Mouse (Mus musculus) cerebellum, postnatal 36 days (tissue): ENCODE results near the gene Kremen2.
"Not testable (repeated sequence)": the region's sequence is repeated elsewhere in the genome, so short reads cannot be mapped to it uniquely, and the experiment has no call there.

Experiments used
- DNase-seq, 2 experiments: peaks; one replicate each; pipeline ENCODE4 v3.0.0; 2021 to 2022; ENCODE audit warnings: mixed read lengths in 2 of 2

Gene Kremen2

DNA sequence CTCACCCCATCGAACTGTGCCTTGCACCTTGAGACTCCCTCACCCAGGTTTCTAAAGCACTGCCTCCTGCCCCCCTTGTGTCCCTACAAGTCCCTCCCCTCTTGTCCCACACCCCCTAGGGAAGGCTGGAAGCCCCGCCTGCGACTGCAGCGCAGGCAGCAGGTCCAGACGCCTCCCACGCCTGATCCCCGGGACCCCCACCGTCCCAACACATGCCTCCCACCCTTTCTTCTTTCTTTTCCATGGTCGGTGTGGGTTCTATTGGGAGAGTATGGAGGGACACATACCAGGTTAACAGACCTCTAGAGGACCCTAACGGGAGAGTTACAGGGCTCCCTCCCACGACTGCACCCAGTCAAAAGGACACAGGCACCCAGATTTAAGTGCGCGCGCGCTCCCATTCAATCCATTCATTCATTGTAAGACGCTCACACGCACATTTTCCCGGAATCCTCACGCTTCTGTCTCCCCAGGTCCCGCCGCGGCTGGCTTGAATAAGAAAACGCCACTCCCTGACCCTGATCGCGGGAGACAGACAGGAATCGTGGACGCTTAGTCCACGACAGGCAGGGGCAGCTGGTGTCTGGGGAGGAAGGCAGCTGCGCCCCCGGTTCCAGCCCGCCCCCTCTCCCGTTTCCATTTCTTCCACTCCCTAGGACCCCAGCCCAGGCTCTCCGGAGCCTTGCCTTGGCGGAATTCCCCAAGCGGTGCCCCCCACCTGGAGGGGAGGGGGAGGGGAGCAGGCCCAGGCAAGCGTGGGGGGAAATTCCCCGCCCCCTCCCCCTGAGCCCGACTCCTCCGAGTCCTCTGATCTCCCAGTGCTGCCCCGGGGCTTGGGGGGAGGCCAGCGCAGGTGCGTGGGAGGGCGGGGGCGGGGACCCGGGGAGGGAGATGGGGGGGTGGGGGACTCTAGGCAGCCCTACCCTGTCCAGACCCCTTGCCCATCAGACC lies at the start of gene Kremen2:
Kremen2 (minus strand) TSS at position 533 of the 951 bp plus-strand sequence.
- DNase-seq, result no peak

DNA sequence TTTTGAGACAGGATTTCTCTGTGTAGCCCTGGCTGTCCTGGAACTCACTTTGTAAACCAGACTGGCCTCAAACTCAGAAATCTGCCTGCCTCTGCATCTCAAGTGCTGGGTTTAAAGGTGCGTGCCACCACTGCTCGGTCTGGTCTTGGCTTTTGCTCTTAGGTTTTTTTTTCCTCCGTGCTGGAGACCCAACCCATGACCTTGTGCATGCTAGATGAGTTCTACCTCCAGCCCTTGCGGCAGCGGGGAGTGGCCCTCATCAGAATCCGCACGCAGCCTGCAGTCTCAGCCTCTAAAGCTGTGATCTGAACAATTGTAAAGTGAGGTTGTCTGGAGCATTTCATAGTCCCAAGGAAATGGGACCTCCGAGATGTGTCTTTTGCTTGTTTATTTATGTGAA lies 49.7 kb upstream of the Kremen2 start:
- DNase-seq, result no peak

DNA sequence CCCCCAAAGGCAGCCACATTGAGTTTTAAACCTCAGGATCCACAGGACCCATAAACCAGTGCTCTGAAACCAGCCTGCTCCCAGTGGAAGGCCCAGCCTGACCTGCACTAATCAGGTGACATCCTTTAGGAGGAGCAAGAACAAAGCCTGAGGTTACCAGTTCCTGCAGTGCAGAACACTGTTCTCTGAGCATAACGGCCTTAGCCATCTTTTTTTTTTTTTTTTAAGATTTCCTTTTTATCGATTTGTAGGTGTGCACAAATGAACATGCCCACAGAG lies 45.4 kb upstream of the Kremen2 start:
- peak; percentile 22 to 49 for DNase-seq

DNA sequence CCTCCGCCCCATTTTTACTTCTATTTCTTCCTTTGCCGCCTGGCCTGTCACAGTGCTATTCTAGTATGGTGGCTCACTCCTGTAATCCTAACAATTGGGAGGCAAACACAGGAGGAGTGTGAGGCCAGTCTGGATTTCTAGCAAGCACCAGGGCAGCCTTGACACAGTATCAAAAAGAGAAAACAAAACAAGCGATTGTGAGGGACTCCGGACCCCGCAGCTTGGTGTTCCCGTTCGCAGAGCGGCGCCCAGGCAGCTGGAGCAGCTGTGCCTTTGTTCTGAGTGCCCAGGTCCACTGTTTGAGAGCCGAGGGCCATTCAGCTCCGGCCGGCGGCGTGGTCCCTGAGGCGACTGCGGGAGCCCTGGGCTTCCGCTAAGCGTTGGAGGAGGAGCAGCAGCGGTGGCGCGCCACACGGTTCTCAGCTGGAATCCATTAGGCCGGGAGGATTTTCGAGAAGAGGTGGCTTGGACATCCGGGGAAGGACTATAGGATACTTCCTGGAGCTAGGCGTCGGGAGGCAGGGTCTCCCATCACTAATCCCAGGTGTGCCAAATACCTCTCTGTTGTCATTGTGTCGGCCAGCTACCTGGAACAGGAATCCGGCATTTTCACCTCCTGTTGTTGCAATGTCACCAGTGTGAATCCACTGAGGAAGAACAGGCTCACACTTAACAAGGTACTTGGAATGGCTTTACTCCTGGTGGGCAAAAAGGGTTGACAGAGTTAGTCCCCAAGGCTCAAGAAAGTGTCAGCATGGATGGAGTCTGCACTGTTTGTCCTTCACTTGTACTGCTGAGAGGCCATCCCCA lies 44.8 kb upstream of the Kremen2 start, which contains the start of gene Srrm2:
Srrm2 (plus strand) TSS at position 264 of the 810 bp plus-strand sequence.
- DNase-seq, result peak; percentile 59 to 63

DNA sequence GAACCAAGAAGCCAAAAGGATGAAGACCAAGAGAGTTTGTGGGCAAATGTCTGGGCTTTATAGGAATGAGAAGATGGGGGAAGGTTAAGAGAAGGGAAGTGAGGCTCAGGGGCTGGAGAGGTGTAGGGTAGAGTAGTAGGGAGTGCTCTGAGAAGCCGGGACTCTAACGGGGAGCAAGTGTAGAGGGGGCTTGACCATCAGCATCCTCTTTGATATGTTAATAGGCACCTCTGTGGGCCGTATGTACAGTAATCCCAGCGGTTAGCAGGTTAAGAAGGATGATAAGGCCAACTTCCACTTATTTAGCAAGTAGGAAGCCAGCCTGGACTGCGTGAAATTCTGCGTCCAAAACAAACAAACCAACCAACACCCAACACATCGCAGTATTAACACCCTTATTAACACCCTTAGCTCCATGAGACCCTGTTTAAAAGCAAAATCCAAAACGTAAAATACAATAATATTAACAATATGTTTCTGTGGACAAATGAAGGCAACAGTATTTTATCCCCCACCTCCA lies 44.2 kb upstream of the Kremen2 start:
- DNase-seq, result no peak

DNA sequence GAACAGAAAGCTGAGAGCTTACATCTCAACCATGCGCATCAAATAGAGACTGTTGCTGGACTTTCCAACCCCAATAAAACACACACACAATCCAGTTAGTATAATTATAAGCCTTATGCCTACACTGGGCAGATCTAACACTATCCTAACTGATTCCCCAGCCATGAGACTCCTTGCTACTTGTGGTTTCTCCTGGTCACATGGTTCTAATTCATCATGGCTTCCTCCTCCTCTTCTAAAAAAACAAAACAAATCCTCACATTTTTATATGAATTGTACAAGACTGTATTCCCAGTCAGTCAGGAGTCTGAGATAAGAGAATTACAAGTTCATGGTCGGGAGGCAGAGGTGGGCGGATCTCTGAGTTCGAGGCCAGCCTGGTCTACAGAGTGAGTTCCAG lies 43.3 kb upstream of the Kremen2 start:
- no peak for DNase-seq

DNA sequence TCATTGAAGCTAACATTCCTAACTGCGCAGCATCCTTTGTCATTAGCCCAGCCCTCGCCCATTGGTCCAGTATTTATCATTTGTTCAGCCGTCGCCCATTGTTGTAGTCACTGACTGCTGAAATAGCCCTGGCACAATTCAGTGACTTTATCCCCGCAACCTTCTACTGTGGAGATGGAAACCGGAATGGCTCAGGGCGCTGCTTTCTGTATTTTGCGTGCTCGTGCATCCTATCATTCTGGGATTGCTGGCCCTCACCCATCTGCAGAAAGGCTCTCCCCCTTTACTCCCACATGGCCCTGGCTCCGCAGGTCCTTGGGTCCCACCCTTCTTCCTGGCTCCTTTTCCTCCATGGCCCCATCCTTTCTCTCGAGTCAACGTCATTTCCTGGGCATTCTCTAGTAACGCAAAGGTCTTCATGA lies 40.9 kb upstream of the Kremen2 start:
- DNase-seq, result peak; percentile 47 to 58

DNA sequence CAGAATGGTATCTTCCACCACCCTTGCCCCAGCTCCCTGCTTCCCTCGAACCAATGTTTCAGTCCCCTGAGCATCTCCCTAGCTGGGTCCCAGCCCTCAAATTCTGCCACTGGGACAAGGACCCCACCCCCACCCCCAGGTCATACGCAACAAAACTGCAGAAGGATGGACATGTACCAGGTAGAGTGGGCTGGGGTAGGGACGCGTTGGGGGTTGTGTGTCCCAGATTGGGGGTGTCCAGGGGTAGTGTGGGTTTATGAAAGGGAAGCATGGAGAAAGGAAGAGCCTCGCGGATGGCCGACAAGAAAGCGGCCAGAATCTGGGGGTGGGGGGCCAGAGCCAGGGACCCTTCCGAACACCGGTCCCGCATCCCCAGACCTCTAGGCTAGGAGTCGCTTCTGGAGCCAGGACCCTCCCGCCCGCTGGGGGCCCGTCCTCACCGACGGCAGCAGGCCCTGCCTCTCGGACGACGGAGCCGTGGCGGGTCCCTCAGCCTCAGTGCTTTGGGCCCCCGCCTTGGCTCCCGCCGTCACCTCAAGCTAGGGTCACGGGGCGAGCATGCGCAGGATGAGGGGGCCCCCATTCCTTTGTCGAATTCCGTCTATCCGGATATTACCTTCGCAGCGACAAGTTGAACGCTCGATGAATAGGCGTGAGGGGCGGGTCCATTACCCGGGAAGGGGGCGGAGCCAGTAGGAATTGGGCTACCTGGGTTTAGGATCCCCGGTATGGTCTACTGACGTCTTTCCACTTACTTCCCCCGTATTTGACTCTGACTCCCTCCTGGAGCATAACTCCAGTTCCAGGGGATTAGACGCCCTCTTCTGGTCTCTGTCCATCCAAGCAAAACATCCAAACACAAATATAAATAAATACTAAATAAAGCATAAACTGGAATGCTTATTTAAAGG lies 40.2 kb upstream of the Kremen2 start, which contains the start of gene Flywch2:
Flywch2 (minus strand) TSS at position 521 of the 911 bp plus-strand sequence.
- DNase-seq, result peak; percentile 93 to 95

DNA sequence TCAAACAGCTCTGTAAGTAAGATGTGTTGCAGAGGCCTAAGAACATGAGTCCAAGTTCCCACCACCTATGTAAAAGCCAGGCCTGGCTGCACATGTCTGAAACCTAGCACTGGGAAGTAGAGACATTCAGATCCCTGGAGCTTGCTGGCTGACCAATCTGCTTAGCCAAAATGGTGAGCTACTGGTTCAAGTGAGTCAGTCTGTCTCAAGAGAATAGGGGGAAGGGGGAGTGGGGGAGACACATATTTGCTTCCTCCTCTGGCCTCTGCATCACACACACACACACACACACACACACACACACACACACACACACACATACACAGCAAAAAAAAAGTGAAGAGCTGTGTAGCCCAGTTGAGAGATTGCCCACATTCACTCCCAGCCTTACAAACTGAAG lies 37.7 kb upstream of the Kremen2 start:
- DNase-seq, result no peak

DNA sequence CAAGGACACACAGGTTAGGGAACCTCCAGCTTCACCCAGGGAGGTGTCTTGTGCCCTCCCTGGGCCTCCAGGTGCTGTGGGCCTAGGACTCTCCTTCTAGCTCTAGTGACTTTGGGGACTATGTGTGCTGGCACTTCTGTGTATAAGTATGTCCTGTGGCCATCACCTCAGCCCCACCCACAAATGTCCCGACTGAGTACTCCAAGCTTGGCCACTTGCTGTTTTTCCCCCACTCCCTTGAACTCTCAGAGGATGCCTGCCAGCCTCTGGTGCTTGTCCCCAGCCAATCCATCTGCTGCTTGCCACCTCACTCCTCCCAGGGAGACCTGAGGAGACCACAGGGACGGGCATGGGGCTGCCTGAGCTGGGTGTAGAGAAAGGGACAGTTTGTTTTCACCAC lies 32.8 kb upstream of the Kremen2 start:
- no peak for DNase-seq

DNA sequence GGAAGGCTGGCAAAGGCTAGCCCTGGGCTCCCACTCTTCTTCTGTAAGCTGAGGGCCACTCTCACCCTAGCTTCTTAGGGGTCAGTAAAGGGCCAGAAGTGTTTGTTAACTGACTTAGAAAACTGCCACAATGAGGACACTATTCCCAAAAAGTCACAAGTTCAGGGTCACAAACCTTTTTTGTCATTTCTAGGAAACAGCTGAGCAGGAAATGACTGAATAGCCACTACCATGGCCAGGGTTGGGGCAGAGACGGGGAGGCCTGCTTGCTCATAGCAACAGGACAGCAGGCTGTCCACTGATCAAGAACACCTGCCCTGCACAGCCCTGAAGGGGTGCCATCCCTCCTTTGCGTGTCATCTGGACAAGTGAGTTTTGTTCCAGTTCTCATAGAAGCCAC lies 31.5 kb upstream of the Kremen2 start:
- DNase-seq, result no peak

DNA sequence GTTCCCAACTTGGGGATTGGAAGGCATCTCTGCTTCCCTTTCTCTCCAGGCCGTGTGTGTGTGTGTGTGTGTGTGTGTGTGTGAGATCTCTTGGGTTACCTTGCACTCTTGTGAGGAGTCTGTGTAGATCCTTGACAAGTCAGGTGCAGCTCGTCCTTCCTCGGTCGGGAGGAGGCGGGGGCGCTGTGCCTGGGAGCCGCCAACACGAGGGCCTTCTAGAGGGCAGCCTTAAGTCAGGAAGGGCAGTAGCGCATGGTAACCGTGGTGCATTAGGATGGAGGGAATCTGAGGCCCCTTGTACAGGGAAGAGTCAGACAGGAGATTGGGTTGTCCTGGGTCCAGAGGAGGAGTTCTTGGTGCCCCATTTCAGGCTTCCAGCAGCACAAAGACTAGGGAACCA lies 30.6 kb upstream of the Kremen2 start:
- DNase-seq, result no peak

DNA sequence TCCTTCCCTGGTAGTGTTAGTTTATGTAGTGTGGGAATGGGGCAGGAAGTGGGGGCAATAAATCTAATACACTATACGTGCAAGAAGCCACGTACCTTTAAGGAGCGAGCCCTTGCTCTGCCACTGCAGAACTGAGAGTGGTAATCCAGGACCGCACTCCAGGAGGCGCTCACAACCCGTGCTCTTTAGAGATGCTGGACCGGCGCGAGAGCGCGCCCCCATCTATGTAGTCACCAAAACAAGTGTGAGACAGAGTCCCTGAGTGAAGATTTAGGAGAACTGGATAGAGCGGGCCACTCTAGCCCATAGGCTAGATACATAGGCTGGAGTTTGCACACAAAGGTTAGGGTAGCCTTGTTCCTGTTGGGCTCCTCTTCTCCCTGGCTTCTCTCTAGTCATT lies 28.5 kb upstream of the Kremen2 start:
- peak; percentile 83 to 85 for DNase-seq

DNA sequence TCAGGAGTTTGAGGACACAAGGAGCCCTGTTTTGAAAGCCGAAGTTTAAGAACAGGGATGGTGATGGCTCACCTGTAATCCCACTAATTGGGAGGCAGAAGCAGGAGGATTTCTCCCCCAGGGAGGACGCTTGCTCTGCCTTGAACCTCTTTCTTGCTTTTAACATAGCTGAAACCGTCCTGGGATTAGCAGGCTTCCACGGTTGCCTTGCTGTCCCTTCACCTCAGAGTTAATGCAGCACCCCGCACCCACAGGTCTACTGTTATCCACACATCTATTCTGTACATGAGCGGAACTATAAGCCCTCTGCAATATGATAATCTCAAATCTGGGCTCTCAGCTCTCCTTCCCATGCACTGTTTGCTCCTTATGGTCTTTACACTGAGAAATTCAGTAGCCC lies 28.0 kb upstream of the Kremen2 start:
- DNase-seq, result no peak

DNA sequence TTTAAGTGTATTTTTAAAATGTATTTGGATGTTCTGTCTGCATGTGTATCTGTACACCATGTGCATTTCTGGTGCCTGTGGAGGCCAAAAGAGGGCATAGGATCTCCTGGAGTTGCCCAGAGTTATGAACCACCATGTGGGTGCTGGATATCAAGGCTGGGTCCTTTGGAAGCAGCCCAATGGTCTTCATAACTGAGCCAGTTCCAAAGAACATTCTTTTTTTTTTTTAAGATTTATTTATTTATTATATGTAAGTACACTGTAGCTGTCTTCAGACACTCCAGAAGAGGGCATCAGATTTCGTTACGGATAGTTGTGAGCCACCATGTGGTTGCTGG lies 26.6 kb upstream of the Kremen2 start:
- not testable (repeated sequence) for DNase-seq

DNA sequence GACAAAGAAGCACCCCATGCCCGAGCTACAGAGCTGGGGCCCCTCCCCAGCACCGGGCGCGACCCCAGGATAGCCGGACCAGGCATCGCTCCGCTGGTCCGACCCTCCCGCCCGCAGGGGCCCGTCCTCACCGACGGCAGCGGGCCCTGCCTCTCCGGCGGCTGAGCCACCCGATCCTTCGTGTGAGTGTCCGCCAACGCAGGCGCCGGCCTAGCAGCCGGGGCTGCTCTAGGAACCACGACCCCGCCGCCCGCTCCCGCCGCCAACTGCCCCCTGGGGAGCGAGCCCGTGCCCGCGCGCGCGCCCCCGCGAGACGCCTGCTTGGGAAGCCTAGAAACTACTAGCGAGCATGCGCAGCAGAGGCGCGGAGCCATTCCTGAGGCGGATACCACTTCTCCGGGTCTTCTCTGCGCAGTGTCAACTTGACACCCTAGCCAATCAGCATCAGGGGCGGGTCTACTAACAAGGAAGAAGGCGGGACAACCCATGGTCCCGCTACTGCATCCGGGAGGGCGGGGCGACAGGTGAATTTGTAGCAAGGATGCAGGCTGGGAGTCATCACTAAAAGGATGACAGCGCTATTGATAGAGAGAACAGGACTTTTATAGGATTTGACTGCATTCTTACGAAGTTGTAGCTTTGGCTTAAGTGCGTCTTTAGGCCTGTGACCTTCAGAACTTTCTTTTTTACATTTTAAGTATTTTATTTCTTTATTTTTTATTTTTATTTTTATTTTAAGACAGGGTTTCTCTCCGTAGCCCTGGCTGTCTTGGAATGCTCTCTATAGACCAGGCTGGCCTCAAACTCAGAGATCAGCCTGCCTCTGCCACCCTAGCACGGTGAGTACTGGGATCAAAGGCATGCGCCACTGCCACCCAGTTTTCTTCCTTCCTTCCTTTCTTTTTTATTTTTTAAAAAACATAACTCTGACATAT lies 25.9 kb upstream of the Kremen2 start, which contains the start of gene Flywch1:
Flywch1 (minus strand) TSS at position 319 of the 935 bp plus-strand sequence.
- DNase-seq, result peak; percentile 98 to 99

DNA sequence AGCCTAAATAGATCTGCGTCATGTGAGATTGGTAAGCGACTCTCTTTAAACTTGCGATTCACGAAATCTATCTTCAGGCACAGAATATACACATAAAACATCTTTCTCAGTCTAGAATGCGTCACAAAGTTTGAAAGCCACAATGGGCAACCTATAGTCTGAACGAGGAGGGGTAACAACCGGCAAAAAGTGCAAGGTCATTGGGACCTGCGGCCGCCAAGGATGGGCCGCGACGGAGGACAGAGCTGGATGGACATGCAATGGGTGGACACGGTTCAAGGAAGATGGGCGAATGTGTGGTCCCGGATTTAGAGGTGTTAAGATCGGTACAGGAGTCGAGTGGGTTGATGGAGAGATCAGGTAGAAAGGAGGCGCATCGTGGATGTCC lies 25.3 kb upstream of the Kremen2 start:
- DNase-seq, result no peak

DNA sequence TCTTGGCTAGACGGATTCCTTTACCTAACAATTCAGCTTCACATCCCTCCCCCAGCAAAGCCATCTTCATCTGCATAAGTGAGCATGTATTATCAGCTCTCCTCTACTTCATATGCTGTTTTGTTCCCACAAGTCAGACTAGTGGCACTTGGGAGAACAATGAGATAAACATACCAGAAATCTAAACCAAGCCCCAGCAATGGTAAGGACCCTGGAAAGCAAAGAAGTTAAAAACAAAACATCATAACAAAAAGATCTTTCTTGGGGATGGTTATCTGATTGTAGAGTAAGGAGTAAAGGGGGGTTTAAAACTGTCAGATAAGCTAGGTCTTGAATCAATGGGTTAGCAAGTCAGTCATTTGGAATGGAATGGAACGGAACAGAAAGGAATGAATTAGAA lies 24.9 kb upstream of the Kremen2 start:
- DNase-seq, result no peak

DNA sequence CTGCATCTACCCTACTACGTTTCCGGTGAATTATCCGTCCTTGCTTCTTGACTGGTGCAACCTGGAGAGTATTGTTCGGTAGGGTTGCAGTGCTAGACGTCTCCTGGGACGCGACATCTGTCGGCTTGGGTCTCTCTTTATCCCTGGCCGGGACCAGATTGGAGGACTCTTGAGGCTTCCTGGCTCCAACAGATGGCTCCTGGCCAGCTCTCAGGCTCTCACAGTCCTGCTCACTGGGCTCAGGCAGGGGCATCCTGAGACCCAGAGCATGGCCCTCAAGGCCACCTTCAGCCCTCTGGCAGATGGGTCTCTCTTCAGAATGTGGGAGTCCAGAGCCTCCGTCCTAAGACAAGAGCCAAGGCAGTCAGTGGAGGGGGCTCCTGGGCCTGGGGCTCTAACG lies 17.3 kb upstream of the Kremen2 start:
- DNase-seq, result peak; percentile 58 to 67

DNA sequence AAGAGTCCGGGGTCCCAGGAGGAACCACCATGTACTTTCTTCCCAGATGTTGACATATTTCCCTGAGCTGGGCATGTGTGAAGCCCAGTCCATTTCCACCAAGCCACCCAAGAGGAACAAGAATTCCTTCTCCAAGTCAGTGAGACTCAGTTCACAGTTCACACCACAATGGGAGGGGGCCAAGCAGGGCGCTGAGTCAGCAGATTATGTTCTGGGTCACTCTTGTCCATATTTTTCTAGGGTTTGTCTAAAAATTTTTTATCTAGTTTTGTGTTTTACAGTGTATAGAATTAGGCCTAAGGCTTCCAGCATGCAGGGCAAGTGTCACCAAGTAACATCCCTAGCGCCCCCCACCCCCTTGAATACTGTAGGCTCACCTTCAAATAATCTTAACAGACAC lies 15.5 kb upstream of the Kremen2 start:
- DNase-seq, result no peak

DNA sequence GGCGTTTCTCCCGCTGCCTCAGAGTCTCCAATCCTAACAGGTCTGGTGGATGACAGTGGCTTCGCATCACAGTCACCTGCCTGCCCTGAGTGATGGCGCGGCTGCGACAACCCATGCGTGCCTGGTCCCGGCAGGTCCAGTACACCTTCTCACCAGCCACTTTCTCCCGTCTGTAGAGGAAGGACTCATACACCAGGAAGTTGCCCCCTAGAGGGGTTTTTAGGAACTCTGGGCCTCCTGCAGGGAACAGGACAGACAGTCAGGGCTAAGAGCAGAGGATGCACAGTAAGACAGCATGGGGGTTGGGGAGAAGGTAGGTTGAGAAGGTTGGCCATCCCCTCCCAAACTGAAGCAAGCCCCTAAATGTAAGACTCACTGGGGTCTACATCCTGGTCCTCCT lies 14.6 kb upstream of the Kremen2 start:
- no peak for DNase-seq
